Mouse (Mus musculus) 3134 (cell line): ENCODE measurements around the gene Slc7a11.

Source experiments
- DNase-seq: peaks from one replicate; pipeline ENCODE4 v3.0.0-alpha.2; 2011; ENCODE audit warnings: low spot score; ENCODE audit not compliant: insufficient read length; ENCODE audit errors: extremely low read depth

Gene Slc7a11

DNA sequence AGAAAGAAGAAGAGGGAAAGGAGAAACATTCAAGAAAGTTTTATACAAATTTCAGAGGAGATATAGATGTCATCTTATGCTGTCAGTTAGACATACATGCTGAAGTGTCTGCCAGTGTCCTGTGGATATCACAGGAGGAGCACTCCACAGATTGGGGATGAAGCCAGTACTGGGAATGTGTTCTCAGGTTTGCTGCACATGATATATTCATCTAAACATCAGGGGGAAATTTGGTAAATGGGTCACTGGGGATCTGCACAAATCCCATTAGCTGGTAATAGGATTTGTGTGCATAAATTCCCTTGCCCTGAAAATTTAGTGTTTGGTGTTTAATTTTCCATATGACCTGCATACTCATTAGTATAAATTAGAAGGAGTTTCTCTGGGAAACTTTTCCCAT lies 562.9 kb downstream of the Slc7a11 start:
- DNase-seq: no peak

DNA sequence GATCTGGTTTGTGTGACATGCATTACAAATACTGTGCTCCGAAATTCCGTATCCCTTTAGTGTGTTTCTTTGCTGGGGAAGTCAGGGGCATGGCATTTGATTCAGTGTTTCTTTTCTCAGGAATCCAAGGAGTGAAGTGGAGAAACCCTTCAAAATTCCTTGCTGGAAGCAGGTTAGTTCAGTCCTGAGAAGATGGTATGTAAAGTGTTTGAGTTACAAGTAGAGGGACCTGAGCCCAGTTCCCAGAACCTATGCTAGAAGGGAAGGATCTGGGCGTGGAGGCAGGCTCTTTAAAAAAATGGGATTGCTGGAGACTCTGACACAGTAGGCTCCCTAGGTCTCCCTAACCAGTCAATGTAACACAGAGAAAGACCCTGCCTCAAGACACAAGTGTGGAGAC lies 572.6 kb downstream of the Slc7a11 start:
- DNase-seq: no peak

DNA sequence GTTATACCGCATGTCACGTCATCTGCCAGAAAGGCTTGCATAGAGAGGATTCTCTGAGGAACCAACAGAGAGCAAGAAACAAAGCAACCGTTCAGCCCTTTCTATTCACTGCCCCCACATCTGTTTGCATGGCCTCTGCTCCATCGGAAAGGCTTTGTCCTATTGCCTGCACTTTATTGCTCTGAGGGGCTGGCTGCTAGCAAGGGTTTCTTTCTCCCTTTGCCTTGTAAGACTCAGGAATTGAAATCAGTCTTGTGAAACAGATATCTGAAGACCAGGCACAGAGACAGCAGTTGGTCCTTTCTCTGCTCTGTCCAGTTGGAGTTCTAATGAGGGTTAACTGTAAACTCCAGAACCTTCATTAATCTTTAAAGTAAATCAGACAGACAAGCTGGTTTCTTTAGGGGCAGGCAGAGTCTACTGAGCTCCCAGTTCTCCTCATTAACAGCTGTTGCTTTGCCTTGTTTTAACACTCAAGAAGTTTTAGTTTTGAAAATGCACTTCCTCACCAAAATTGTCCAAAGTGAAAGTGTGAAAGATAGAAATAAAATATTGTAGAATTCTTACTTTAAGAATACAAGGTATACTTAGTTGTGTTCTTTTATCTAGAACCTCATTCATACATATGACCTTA lies 575.3 kb downstream of the Slc7a11 start:
- DNase-seq: no peak

DNA sequence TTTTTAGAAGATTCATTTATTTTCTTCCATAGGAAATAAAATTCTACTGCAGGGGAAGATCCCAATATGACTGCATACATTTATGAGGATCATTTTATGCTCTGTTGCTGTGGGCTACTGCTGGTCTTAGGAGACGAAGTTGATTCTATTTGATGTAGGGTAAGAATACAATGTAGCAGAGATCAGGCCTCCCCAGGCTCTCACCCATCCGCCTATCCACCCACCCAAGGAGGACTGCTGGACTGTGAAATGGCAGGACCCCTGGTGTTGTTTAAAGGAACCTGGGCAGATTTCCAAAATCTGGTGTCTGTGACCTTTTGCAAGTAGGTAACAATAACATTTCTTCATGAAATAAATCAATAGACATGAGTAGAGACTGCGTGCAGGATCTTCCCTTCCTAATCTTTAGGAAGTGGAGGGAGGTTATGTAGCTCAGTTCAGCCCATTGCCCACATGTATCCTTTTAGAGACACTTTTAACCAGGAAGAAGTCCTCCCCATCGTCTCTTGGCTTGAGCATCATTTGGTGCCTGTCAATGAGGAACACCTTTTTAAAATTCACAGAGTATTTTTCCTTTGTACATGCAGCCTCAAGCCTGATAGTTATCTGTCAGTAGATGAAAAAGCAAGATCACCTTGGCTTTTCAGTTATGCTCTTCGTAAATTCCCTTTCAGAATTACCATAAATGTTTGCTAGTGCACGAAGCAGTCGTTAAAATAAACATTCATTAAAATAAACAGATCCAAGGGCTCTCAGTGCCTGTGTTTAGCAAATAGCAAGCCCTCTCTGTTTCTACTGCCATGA lies 576.1 kb downstream of the Slc7a11 start:
- DNase-seq: no peak

DNA sequence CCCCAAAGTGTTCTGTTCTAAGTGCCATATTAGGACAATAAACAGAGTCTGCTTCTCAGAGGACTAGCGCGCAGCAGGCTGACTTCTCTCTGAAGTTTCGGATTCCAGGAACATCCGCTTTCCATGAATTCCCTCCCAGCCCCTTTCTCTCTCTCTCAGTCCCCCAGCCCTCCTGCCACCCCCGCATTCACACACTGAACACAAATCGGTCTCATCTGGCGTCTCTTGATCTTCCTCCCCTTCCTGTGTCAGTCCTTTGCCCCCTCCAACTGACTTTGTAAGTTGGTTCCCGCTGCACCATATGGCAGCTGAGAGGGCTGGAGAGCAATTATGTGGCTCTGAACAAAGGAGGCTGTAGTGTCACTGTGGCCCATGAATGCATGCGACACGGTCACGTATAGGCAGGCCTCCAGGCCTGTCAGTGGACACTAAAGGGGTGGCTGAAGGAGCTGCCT lies 577.3 kb downstream of the Slc7a11 start:
- DNase-seq: no peak

DNA sequence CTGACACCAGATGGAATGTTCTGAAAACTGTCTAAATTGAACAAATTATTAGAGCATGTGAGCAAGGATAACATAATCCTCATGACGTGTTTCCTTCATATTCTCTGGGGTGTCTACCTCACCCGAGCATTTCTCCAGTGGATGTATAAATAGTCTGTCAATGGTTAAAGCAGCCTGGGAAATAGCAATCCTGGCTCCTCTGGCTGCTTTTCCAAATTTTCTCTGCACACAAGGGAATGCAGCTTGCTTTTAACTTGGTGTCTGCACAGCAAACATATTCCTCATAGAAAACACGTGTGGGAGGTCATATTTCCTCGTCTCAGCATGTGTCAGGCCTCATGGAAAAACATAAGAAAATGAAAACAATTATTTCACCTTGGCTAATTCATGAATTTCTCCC lies 586.6 kb downstream of the Slc7a11 start:
- no peak for DNase-seq

DNA sequence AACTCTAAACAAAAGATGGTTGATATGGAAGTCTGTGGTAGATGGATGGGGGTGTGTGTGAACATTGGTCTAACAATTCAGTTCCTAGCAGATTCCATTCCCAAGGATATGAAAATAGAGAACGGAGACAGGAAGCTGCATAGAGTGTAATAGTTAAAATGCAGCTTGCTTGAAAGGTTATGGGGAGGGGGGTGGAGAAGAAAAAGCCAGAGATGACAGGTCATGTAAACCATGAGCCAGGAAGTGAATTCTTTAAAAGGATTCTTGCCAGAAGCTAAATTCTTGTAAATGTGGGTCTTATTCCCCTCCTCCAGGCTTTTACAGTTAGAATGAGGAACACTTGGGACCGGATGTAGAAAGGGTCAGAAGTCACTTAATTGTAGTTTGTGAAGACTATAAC lies 589.1 kb downstream of the Slc7a11 start:
- no peak for DNase-seq

DNA sequence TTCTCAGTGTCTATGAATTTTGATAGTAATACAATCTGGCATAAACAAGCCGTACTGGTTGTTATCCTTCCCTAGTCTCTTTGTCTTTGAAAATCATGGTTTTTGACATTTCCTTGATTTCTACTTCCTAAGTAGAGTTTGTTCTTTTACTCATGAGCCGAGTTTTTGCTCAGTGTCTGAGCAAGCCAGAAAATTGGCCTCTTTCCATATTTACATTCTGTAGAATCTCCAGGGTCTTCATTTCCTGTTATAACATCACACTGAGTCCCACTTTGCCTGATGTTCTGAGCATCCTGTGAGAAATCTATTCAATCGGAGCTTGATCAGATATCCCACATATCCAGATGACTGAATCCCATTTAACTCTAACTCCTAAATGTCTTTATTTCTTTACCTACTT lies 600.4 kb downstream of the Slc7a11 start:
- DNase-seq: no peak
